Mouse (Mus musculus): ENCODE measurements around the gene Larp4. TPM values are rescaled to one million over a fixed set of nuclear protein-coding genes. Genes with fewer than 3 reads are reported as not detected.
A peak's percentile ranks its signal among the peaks of the same experiment; 100 is the strongest.

The Larp4 gene
- polyA plus RNA-seq, 1 experiment from 2014 or later, result 42.8 TPM

DNA sequence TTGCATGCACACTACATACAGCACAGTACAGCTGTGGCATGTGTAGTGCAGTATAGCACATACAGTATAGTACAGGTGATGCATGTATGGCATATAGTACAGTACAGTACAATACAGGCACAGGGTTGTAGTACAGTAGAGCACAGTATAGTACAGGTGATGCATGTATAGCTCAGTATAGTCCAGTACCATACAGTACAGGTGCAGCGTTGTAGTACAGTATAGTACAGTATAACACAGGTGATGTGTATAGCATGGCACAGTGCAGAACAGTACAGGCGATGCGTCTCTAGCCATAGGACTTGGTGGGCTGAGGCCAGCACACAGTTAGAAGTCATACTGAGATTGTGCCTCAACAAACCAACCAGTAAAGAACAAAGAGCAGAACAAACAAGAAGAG is 91.5 kb downstream of the Larp4 start:
- Histone ChIP-seq H3K36me3 (ENCODE audit: control insufficient read depth, insufficient read depth, low read length) (no peaks in the 10 kb centered on the region), H3K9ac (ENCODE audit: low read depth, low read length) (no peak overlapping the region), H3K27ac (ENCODE audit: low read length) (no peak overlapping the region), H3K9me3 (ENCODE audit: control insufficient read depth, low read length) (no peaks in the 10 kb centered on the region), H3K4me1 (ENCODE audit: control insufficient read depth, insufficient read depth, low read length) (peaks cover 24% of the 10 kb centered on the region), H3K27me3 (replicated peaks; ENCODE audit: control insufficient read depth, insufficient read depth, low read length) (no peaks in the 10 kb centered on the region), H3K4me2 (ENCODE audit: low read depth, low read length) (no peak overlapping the region), H3K4me3 (ENCODE audit: low read length) (no peak overlapping the region)
- 97% methylated on average over 3 of the region's 3 CpGs for WGBS
- ATAC-seq, result no peak

DNA sequence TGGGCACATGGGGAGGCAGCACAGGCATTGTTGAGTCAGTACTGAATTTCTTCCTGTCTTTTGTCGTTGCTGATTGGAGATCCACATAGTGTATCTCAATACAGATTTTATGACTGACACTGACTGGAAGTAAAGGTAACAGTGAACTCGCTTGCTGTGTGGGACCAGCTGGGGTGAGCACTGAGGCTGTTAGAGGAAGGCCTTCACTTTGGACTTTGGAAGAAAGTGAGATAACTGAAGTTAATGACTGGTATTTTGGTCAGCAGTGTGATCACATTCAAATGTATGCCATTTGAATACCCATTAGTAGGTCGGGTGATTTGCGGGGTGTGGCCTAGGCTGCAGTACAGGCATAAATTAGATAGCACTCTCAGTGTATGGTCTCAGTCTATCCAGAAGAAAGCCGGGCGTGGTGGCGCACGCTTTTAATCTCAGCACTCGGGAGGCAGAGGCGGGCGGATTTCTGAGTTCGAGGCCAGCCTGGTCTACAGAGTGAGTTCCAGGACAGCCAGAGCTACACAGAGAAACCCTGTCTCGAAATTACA is 93.4 kb downstream of the Larp4 start:
- H3K27ac ChIP-seq (ENCODE audit: low read length), result peak overlapping the region; percentile 67
- ATAC-seq, result peak; percentile 82
- peaks cover 30% of the 10 kb centered on the region for H3K4me1 ChIP-seq (ENCODE audit: control insufficient read depth, insufficient read depth, low read length)
- H3K9me3 ChIP-seq (ENCODE audit: control insufficient read depth, low read length), result no peaks in the 10 kb centered on the region
- H3K9ac ChIP-seq (ENCODE audit: low read depth, low read length), result no peak overlapping the region
- no peaks in the 10 kb centered on the region for H3K27me3 ChIP-seq (replicated peaks; ENCODE audit: control insufficient read depth, insufficient read depth, low read length)
- 79% methylated on average over 13 of the region's 13 CpGs for WGBS
- H3K36me3 ChIP-seq (ENCODE audit: control insufficient read depth, insufficient read depth, low read length), result no peaks in the 10 kb centered on the region
- H3K4me2 ChIP-seq (ENCODE audit: low read depth, low read length), result no peak overlapping the region
- no peak overlapping the region for H3K4me3 ChIP-seq (ENCODE audit: low read length)

Other genes with a start within 250 kb of the Larp4 start
- gene Cox14, start 244.4 kb upstream of the Larp4 start, polyA plus RNA-seq (2015; fragmentation: Nextera tagmentation; extraction: Ambion mirVana), result 249 and 253 TPM in 2 replicates
- 42.1 and 46.8 TPM in 2 replicates for gene Cers5, start 197.2 kb upstream of the Larp4 start, polyA plus RNA-seq (2015; fragmentation: Nextera tagmentation; extraction: Ambion mirVana)
- 105 and 112 TPM in 2 replicates for gene Lima1, start 94.6 kb upstream of the Larp4 start, polyA plus RNA-seq (2015; fragmentation: Nextera tagmentation; extraction: Ambion mirVana)
- not detected in 2 replicates for gene Fam186a, start 3.0 kb upstream of the Larp4 start, polyA plus RNA-seq (2015; fragmentation: Nextera tagmentation; extraction: Ambion mirVana)
- 5.6 and 6.3 TPM in 2 replicates for gene Dip2b, start 68.6 kb downstream of the Larp4 start, polyA plus RNA-seq (2015; fragmentation: Nextera tagmentation; extraction: Ambion mirVana)